Mouse (Mus musculus): ENCODE data around the gene Ncam1. TPM values are rescaled to one million over a fixed set of nuclear protein-coding genes. Genes with fewer than 3 reads are reported as not detected.

Gene Ncam1
- total and polyA plus RNA-seq, 3 experiments = 4.1 to 5.4 (median 4.7) TPM

- Histone ChIP-seq H3K27me3 (ENCODE audit: control insufficient read depth, insufficient read depth, low read length) (no peaks in the 10 kb centered on the region), H3K27ac (no peak overlapping the region), H3K9ac (ENCODE audit: low read depth, low read length) (no peak overlapping the region), H3K4me3 (no peak overlapping the region), H3K36me3 (ENCODE audit: control insufficient read depth, insufficient read depth, low read length) (no peaks in the 10 kb centered on the region), H3K79me2 (replicated peaks; ENCODE audit: control insufficient read depth, insufficient read depth, low read length) (no peaks in the 10 kb centered on the region), H3K4me1 (ENCODE audit: control insufficient read depth, insufficient read depth, low read length) (no peaks in the 10 kb centered on the region)
- 58% methylated on average over 2 of the region's 2 CpGs for WGBS
- TF ChIP-seq EP300 (IDR thresholded peaks at IDR 0.05; ENCODE audit: insufficient read depth, low read depth, low read length) (no peak), POLR2A (IDR thresholded peaks at IDR 0.05; ENCODE audit: insufficient read depth, low read depth, low read length) (no peak), CTCF (IDR thresholded peaks at IDR 0.05) (no peak)
- peak in 1 of 2 experiments; percentile 17 for DNase-seq
- intact Hi-C loops (cut with DNase I) = no loop called here
Observed at GRCm38 (mm10) chr9:49758436-49758835, 40.3 kb downstream of the Ncam1 start.

- H3K4me1 ChIP-seq (ENCODE audit: control insufficient read depth, insufficient read depth, low read length) = no peaks in the 10 kb centered on the region
- WGBS = 70% methylated on average over 12 of the region's 12 CpGs
- DNase-seq = no peak
- H3K79me2 ChIP-seq (replicated peaks; ENCODE audit: control insufficient read depth, insufficient read depth, low read length) = no peaks in the 10 kb centered on the region
- H3K36me3 ChIP-seq (ENCODE audit: control insufficient read depth, insufficient read depth, low read length) = no peaks in the 10 kb centered on the region
- no peak overlapping the region for H3K27ac ChIP-seq
- no peaks in the 10 kb centered on the region for H3K27me3 ChIP-seq (ENCODE audit: control insufficient read depth, insufficient read depth, low read length)
- intact Hi-C loops (cut with DNase I) = no loop called here
- H3K9ac ChIP-seq (ENCODE audit: low read depth, low read length) = no peak overlapping the region
- H3K4me3 ChIP-seq = no peak overlapping the region
- no peak for TF ChIP-seq EP300 (IDR thresholded peaks at IDR 0.05; ENCODE audit: insufficient read depth, low read depth, low read length)
- TF ChIP-seq CTCF (IDR thresholded peaks at IDR 0.05) = no peak
- TF ChIP-seq POLR2A (IDR thresholded peaks at IDR 0.05; ENCODE audit: insufficient read depth, low read depth, low read length) = no peak
Observed at GRCm38 (mm10) chr9:49757986-49758385, 40.7 kb downstream of the Ncam1 start.

GRCm38 (mm10) chr9:49757582-49757981 lies 41.1 kb downstream of the Ncam1 start:
- Histone ChIP-seq H3K27me3 (ENCODE audit: control insufficient read depth, insufficient read depth, low read length) (no peaks in the 10 kb centered on the region), H3K79me2 (replicated peaks; ENCODE audit: control insufficient read depth, insufficient read depth, low read length) (no peaks in the 10 kb centered on the region), H3K36me3 (ENCODE audit: control insufficient read depth, insufficient read depth, low read length) (no peaks in the 10 kb centered on the region), H3K4me3 (no peak overlapping the region), H3K4me1 (ENCODE audit: control insufficient read depth, insufficient read depth, low read length) (no peaks in the 10 kb centered on the region), H3K27ac (no peak overlapping the region), H3K9ac (ENCODE audit: low read depth, low read length) (no peak overlapping the region)
- no peak for TF ChIP-seq POLR2A (IDR thresholded peaks at IDR 0.05; ENCODE audit: insufficient read depth, low read depth, low read length)
- no peak for TF ChIP-seq CTCF (IDR thresholded peaks at IDR 0.05)
- no peak for TF ChIP-seq EP300 (IDR thresholded peaks at IDR 0.05; ENCODE audit: insufficient read depth, low read depth, low read length)
- DNase-seq = no peak
- intact Hi-C loops (cut with DNase I) = no loop called here
- WGBS = 80% methylated on average over 4 of the region's 4 CpGs

DNA sequence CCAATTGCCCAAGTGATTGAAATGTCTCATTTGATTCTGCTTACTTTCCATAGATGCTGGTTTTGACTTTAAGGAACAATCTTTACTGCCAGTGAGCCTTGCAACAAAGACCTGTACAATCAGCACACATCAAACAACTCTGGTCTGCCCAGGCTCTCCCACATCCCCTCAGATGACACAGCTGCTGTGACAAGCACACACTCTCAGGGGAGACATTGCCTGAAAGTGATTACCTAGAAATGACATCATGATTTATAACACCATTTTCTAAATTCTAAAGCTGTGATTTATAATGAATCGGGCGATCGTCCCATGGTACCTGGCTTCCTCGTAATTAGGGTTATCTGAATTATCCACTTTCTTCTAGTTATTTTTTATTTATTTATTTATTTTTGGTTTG lies 42.0 kb downstream of the Ncam1 start:
- no peak for DNase-seq
- TF ChIP-seq EP300 (IDR thresholded peaks at IDR 0.05; ENCODE audit: insufficient read depth, low read depth, low read length) = no peak
- no peak for TF ChIP-seq CTCF (IDR thresholded peaks at IDR 0.05)
- no peak for TF ChIP-seq POLR2A (IDR thresholded peaks at IDR 0.05; ENCODE audit: insufficient read depth, low read depth, low read length)
- WGBS = 96% methylated on average over 4 of the region's 4 CpGs
- Histone ChIP-seq H3K27ac (no peak overlapping the region), H3K27me3 (ENCODE audit: control insufficient read depth, insufficient read depth, low read length) (no peaks in the 10 kb centered on the region), H3K9ac (ENCODE audit: low read depth, low read length) (no peak overlapping the region), H3K4me1 (ENCODE audit: control insufficient read depth, insufficient read depth, low read length) (no peaks in the 10 kb centered on the region), H3K79me2 (replicated peaks; ENCODE audit: control insufficient read depth, insufficient read depth, low read length) (no peaks in the 10 kb centered on the region), H3K4me3 (no peak overlapping the region), H3K36me3 (ENCODE audit: control insufficient read depth, insufficient read depth, low read length) (no peaks in the 10 kb centered on the region)
- intact Hi-C loops (cut with DNase I) = no loop called here

DNA sequence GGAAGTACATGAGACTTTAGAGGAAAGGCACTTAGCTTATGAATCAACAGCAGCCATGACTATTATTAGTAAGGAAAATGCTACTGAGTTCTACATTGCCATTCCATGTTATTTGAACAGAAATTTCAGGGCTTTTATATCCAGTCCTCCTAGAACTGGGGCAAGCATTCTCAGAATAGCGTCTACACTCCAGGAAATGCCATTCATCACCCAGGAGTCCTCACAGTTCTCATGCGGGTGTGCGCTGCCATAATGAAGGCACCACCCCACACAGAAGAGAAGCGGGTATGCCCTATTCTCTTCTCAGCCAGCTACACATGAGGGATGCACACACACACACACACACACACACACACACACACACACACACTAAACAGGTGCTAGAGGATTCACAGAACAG lies 43.5 kb downstream of the Ncam1 start:
- Histone ChIP-seq H3K79me2 (replicated peaks; ENCODE audit: control insufficient read depth, insufficient read depth, low read length) (no peaks in the 10 kb centered on the region), H3K4me3 (no peak overlapping the region), H3K27me3 (ENCODE audit: control insufficient read depth, insufficient read depth, low read length) (no peaks in the 10 kb centered on the region), H3K9ac (ENCODE audit: low read depth, low read length) (no peak overlapping the region), H3K4me1 (ENCODE audit: control insufficient read depth, insufficient read depth, low read length) (no peaks in the 10 kb centered on the region), H3K36me3 (ENCODE audit: control insufficient read depth, insufficient read depth, low read length) (no peaks in the 10 kb centered on the region), H3K27ac (no peak overlapping the region)
- no peak for DNase-seq
- TF ChIP-seq EP300 (IDR thresholded peaks at IDR 0.05; ENCODE audit: insufficient read depth, low read depth, low read length) (no peak), POLR2A (IDR thresholded peaks at IDR 0.05; ENCODE audit: insufficient read depth, low read depth, low read length) (no peak), CTCF (IDR thresholded peaks at IDR 0.05) (no peak)
- WGBS = 37% methylated on average over 4 of the region's 4 CpGs
- intact Hi-C loops (cut with DNase I) = no loop called here

- no peak for TF ChIP-seq POLR2A (IDR thresholded peaks at IDR 0.05; ENCODE audit: insufficient read depth, low read depth, low read length)
- no peak for TF ChIP-seq EP300 (IDR thresholded peaks at IDR 0.05; ENCODE audit: insufficient read depth, low read depth, low read length)
- no peak for TF ChIP-seq CTCF (IDR thresholded peaks at IDR 0.05)
Observed at GRCm38 (mm10) chr9:49751466-49751865, 47.3 kb downstream of the Ncam1 start.

More at GRCm38 (mm10) chr9:49751466-49751865, 47.3 kb downstream of the Ncam1 start:
- Histone ChIP-seq H3K4me1 (ENCODE audit: control insufficient read depth, insufficient read depth, low read length) (no peaks in the 10 kb centered on the region), H3K27me3 (ENCODE audit: control insufficient read depth, insufficient read depth, low read length) (no peaks in the 10 kb centered on the region), H3K79me2 (replicated peaks; ENCODE audit: control insufficient read depth, insufficient read depth, low read length) (no peaks in the 10 kb centered on the region), H3K27ac (no peak overlapping the region), H3K9ac (ENCODE audit: low read depth, low read length) (no peak overlapping the region), H3K4me3 (no peak overlapping the region), H3K36me3 (ENCODE audit: control insufficient read depth, insufficient read depth, low read length) (no peaks in the 10 kb centered on the region)
- WGBS = 68% methylated on average over 6 of the region's 6 CpGs
- intact Hi-C loops (cut with DNase I) = no loop called here
- no peak for DNase-seq

Data from heart, adult 2 months (tissue).